Comparison of ENCODE assay signal across 28 mouse cellular contexts in the genomic region with DNA sequence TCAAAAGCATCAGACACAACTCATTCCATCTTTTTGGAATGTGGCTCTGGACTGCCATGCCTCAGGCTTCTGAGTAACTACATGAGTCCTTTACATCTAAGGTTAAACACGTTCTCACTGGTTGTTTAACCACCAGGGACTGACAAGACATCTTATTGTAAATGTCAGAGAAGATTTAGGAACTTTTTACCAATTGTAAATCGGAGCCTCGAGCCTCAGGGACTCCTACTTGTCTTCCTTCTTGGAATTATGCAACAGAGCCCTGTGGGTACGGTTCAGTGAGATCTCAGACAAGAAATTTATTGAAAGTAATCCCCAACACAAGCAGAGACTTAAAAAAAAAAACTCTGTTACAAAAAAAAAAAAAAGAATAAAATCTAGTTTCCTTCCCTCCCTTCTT.
A peak's percentile ranks its signal among the peaks of the same experiment; 100 is the strongest.
DNase-seq lines count a peak whose midpoint lies in the region; ATAC-seq and TF ChIP-seq lines count a peak whose summit lies in the region.
"Had no signal": no experiment of that assay in that cellular context is flagged by ENCODE, and none has a peak within 500 bp of the region (broad histone marks: within the 10 kb centered on the region; RNA-seq: fewer than 3 reads in every experiment).

No protein-coding gene starts in this region.

- H3K4me3 ChIP-seq in embryonic facial prominence, embryonic 14.5 days (ENCODE audit: low read depth, low read length), result no peak overlapping the region
- no peak overlapping the region for H3K4me3 ChIP-seq in embryonic facial prominence, embryonic 10.5 days
- no peak overlapping the region for H3K4me3 ChIP-seq in limb, embryonic 14.5 days (replicated peaks; ENCODE audit: low read length)
- no peak overlapping the region for H3K4me3 ChIP-seq in limb, embryonic 10.5 days
- H3K4me3 ChIP-seq: embryonic facial prominence, embryonic 12.5 days; embryonic facial prominence, embryonic 15.5 days; erythroblast, embryonic 14.5 days; forebrain, embryonic 10.5 days; forebrain, embryonic 12.5 days had no signal

- no peak overlapping the region for H3K9ac ChIP-seq in embryonic facial prominence, embryonic 14.5 days (ENCODE audit: low read depth, low read length)
- H3K9ac ChIP-seq in limb, embryonic 14.5 days (ENCODE audit: low read depth, low read length, severe bottlenecking), result no peak overlapping the region
- H3K9ac ChIP-seq: embryonic facial prominence, embryonic 12.5 days; embryonic facial prominence, embryonic 15.5 days; forebrain, embryonic 12.5 days had no signal

- DNase-seq in embryonic facial prominence, embryonic 14.5 days (ENCODE audit: low spot score), result peak; percentile 58
- DNase-seq in embryonic facial prominence, embryonic 10.5 days (ENCODE audit: low spot score), result no peak
- DNase-seq in limb, embryonic 14.5 days (ENCODE audit: low spot score), result peak; percentile 59
- no peak for DNase-seq in limb, embryonic 10.5 days (ENCODE audit: low spot score)
- peak; percentile 12 for DNase-seq in brain, adult 2 months (ENCODE audit: low read depth, low spot score)
- DNase-seq: adrenal gland, adult 8-10 months; adrenal gland, postnatal 14 days; adrenal gland, postnatal 36 days; B cell, adult 2 months; cerebellum, adult 11 months; cerebellum, adult 18-20 months; cerebellum, adult 8-10 months; cerebellum, adult 9-11 months; cerebellum, postnatal 14 days; cerebellum, postnatal 36 days; embryo, embryonic 11 days had no signal

- no peaks in the 10 kb centered on the region for H3K9me3 ChIP-seq in embryonic facial prominence, embryonic 14.5 days (ENCODE audit: control insufficient read depth, low read length)
- no peaks in the 10 kb centered on the region for H3K9me3 ChIP-seq in embryonic facial prominence, embryonic 10.5 days
- H3K9me3 ChIP-seq in limb, embryonic 14.5 days (ENCODE audit: control insufficient read depth, low read length), result no peaks in the 10 kb centered on the region
- H3K9me3 ChIP-seq in limb, embryonic 10.5 days (replicated peaks), result no peaks in the 10 kb centered on the region
- H3K9me3 ChIP-seq: embryonic facial prominence, embryonic 12.5 days; embryonic facial prominence, embryonic 15.5 days; forebrain, embryonic 10.5 days; forebrain, embryonic 12.5 days had no signal

- ATAC-seq in embryonic facial prominence, embryonic 14.5 days (ENCODE audit: low read depth), result no peak
- no peak for ATAC-seq in limb, embryonic 14.5 days (ENCODE audit: low FRiP score, low read depth)
- ATAC-seq: activated CD4-positive, CD25-positive, alpha-beta regulatory T cell, adult 4 months; CD4-positive, CD25-positive, alpha-beta regulatory T cell, adult 4 months; forebrain, embryonic 14.5 days; forebrain, embryonic 16.5 days; Patski had no signal

- TF ChIP-seq POLR2A in limb, embryonic 14.5 days (IDR thresholded peaks at IDR 0.05; ENCODE audit: borderline replicate concordance, extremely low read depth, insufficient read depth, insufficient read length), result no peak

- no peaks in the 10 kb centered on the region for H3K4me1 ChIP-seq in embryonic facial prominence, embryonic 14.5 days (ENCODE audit: control insufficient read depth, insufficient read depth, low read length)
- H3K4me1 ChIP-seq in embryonic facial prominence, embryonic 10.5 days, result 0 out of 2 replicates have a peak, but pooled peaks cover 5% of the 10 kb centered on the region
- H3K4me1 ChIP-seq in limb, embryonic 14.5 days (ENCODE audit: control insufficient read depth, insufficient read depth, low read length), result peaks cover 4% of the 10 kb centered on the region
- peaks cover 19% of the 10 kb centered on the region; the same call in 1 of the 2 replicates for H3K4me1 ChIP-seq in limb, embryonic 10.5 days
- H3K4me1 ChIP-seq: embryonic facial prominence, embryonic 15.5 days had no signal

- H3K4me2 ChIP-seq in embryonic facial prominence, embryonic 14.5 days (ENCODE audit: low read depth, low read length), result no peak overlapping the region
- no peak overlapping the region for H3K4me2 ChIP-seq in limb, embryonic 14.5 days (replicated peaks; ENCODE audit: low read depth, low read length, severe bottlenecking)
- H3K4me2 ChIP-seq: embryonic facial prominence, embryonic 12.5 days; embryonic facial prominence, embryonic 15.5 days; forebrain, embryonic 12.5 days had no signal

- no peaks in the 10 kb centered on the region for H3K36me3 ChIP-seq in embryonic facial prominence, embryonic 14.5 days (ENCODE audit: control insufficient read depth, insufficient read depth, low read length)
- no peaks in the 10 kb centered on the region for H3K36me3 ChIP-seq in embryonic facial prominence, embryonic 10.5 days (replicated peaks)
- no peaks in the 10 kb centered on the region for H3K36me3 ChIP-seq in limb, embryonic 14.5 days (ENCODE audit: control insufficient read depth, insufficient read depth, low read length)
- H3K36me3 ChIP-seq in limb, embryonic 10.5 days, result no peaks in the 10 kb centered on the region
- H3K36me3 ChIP-seq: embryonic facial prominence, embryonic 12.5 days; embryonic facial prominence, embryonic 15.5 days; forebrain, embryonic 10.5 days; forebrain, embryonic 12.5 days; G1E had no signal

- no peak overlapping the region for H3K27ac ChIP-seq in embryonic facial prominence, embryonic 14.5 days (replicated peaks; ENCODE audit: low read depth, low read length)
- H3K27ac ChIP-seq in embryonic facial prominence, embryonic 10.5 days (replicated peaks), result no peak overlapping the region
- H3K27ac ChIP-seq in limb, embryonic 14.5 days (replicated peaks; ENCODE audit: low read depth, low read length), result no peak overlapping the region
- no peak overlapping the region for H3K27ac ChIP-seq in limb, embryonic 10.5 days
- H3K27ac ChIP-seq: embryonic facial prominence, embryonic 12.5 days; embryonic facial prominence, embryonic 15.5 days; forebrain, embryonic 10.5 days; forebrain, embryonic 12.5 days had no signal

- H3K27me3 ChIP-seq in embryonic facial prominence, embryonic 14.5 days (replicated peaks; ENCODE audit: control insufficient read depth, insufficient read depth, low read length), result no peaks in the 10 kb centered on the region
- H3K27me3 ChIP-seq in embryonic facial prominence, embryonic 10.5 days (replicated peaks; ENCODE audit: low read depth, poor library complexity, severe bottlenecking), result no peaks in the 10 kb centered on the region
- no peaks in the 10 kb centered on the region for H3K27me3 ChIP-seq in limb, embryonic 14.5 days (ENCODE audit: control insufficient read depth, insufficient read depth, low read length)
- H3K27me3 ChIP-seq in limb, embryonic 10.5 days (ENCODE audit: low read depth, poor library complexity, severe bottlenecking), result no peaks in the 10 kb centered on the region
- H3K27me3 ChIP-seq: CH12.LX; embryonic facial prominence, embryonic 12.5 days; embryonic facial prominence, embryonic 15.5 days; Patski had no signal

- 30% methylated on average over 4 of the region's 4 CpGs for WGBS in embryonic facial prominence, embryonic 14.5 days
- WGBS in embryonic facial prominence, embryonic 10.5 days, result 50% methylated on average over 4 of the region's 4 CpGs
- WGBS in limb, embryonic 14.5 days, result 29% methylated on average over 4 of the region's 4 CpGs
- 45% methylated on average over 4 of the region's 4 CpGs for WGBS in limb, embryonic 10.5 days

Comparison
In these comparisons a context has a peak if more than half of its experiments do, and no peak if none do; other contexts are left out.
1. DNase-seq: peak in embryonic facial prominence, embryonic 14.5 days (single experiment), limb, embryonic 14.5 days (single experiment) and brain, adult 2 months (single experiment); none in embryonic facial prominence, embryonic 10.5 days (single experiment) and limb, embryonic 10.5 days (single experiment).